Mouse (Mus musculus) CH12.LX (cell line): ENCODE results near the gene Sirt5. TPM values are rescaled to one million over a fixed set of nuclear protein-coding genes. Genes with fewer than 3 reads are reported as not detected.

Source experiments
- DNase-seq: peaks from one replicate; pipeline ENCODE4 v3.0.0-alpha.2; 2013; ENCODE audit errors: extremely low read depth
- H3K27ac ChIP-seq: 2 replicates; pipeline ENCODE4 v1.5.1; 2012; ENCODE audit warnings: low read depth, mild to moderate bottlenecking, control low read depth, moderate library complexity; ENCODE audit not compliant: insufficient read depth
- H3K27me3 ChIP-seq: replicated peaks from 2 replicates; pipeline ENCODE3; 2012; ENCODE audit warnings: inconsistent platforms
- H3K36me3 ChIP-seq, 2 experiments: replicated peaks in 1 of 2; 2 replicates each; pipeline versions ENCODE3 to v1.6.1; 2012; ENCODE audit warnings: inconsistent platforms in 1 of 2, low read length in 1 of 2, mild to moderate bottlenecking in 1 of 2, mixed read lengths in 1 of 2, moderate library complexity in 1 of 2; ENCODE audit not compliant: control insufficient read depth in 1 of 2, insufficient read depth in 1 of 2
- H3K4me1 ChIP-seq, 2 experiments: 2 replicates each; pipeline ENCODE4 v1.6.1; 2012; ENCODE audit warnings: inconsistent platforms in 1 of 2, moderate library complexity in 1 of 2; ENCODE audit not compliant: insufficient read depth in 2 of 2, control insufficient read depth in 1 of 2
- H3K4me2 ChIP-seq: 2 replicates; pipeline ENCODE4 v1.6.1; 2012; ENCODE audit warnings: low read depth, mild to moderate bottlenecking, control low read depth; ENCODE audit not compliant: poor library complexity, insufficient read depth, severe bottlenecking
- H3K4me3 ChIP-seq, 3 experiments: fragments of 150-350 bp in 1 of 3; sonication (generic) in 1 of 3; replicated peaks in 1 of 3; 2 replicates each; pipeline versions ENCODE3 to v1.5.1; 2011 to 2012; ENCODE audit warnings: low read depth in 2 of 3, low read length in 2 of 3, mild to moderate bottlenecking in 2 of 3, moderate library complexity in 2 of 3, control low read depth in 1 of 3, improper control_type of control experiment in 1 of 3, inconsistent platforms in 1 of 3, mixed read lengths in 1 of 3; ENCODE audit not compliant: poor library complexity in 1 of 3
- H3K79me2 ChIP-seq: replicated peaks from 2 replicates; pipeline ENCODE4 v1.6.1; 2012; ENCODE audit warnings: mild to moderate bottlenecking, moderate library complexity; ENCODE audit not compliant: control insufficient read depth, poor library complexity, insufficient read depth, severe bottlenecking; ENCODE audit errors: extremely low read depth
- H3K9ac ChIP-seq: 2 replicates; pipeline ENCODE4 v1.6.1; 2012; ENCODE audit warnings: low read depth, mild to moderate bottlenecking, control low read depth, moderate library complexity; ENCODE audit not compliant: insufficient read depth
- H3K9me3 ChIP-seq: replicated peaks from 2 replicates; pipeline ENCODE3; 2012; ENCODE audit warnings: low read length, inconsistent platforms, mixed read lengths
- BHLHE40 ChIP-seq: IDR thresholded peaks from 2 replicates; pipeline ENCODE4 v1.6.1; 2011; ENCODE audit warnings: mild to moderate bottlenecking, low read depth, low read length, improper control_type of control experiment
- CHD1 ChIP-seq: IDR thresholded peaks from 2 replicates; pipeline ENCODE4 v1.6.1; 2012; ENCODE audit warnings: low read depth, low read length, improper control_type of control experiment, inconsistent platforms
- CHD2 ChIP-seq: IDR thresholded peaks from 2 replicates; pipeline ENCODE4 v1.6.1; 2011; ENCODE audit warnings: low read length, improper control_type of control experiment
- ELF1 ChIP-seq: IDR thresholded peaks from 2 replicates; pipeline ENCODE4 v1.6.1; 2014; ENCODE audit warnings: low read depth, mild to moderate bottlenecking, inconsistent platforms, low read length, improper control_type of control experiment
- IRF4 ChIP-seq: IDR thresholded peaks from 2 replicates; pipeline ENCODE4 v1.6.1; 2014; ENCODE audit warnings: low read depth, mild to moderate bottlenecking, inconsistent platforms, low read length, improper control_type of control experiment
- JUND ChIP-seq: conservative IDR thresholded peaks from 2 replicates; pipeline ENCODE4 v1.6.1; 2011; ENCODE audit warnings: low read depth, low read length, improper control_type of control experiment
- KAT2A ChIP-seq: IDR thresholded peaks from 2 replicates; pipeline ENCODE4 v1.6.1; 2012; ENCODE audit warnings: low read length, improper control_type of control experiment, inconsistent platforms; ENCODE audit not compliant: insufficient replicate concordance
- MAX ChIP-seq: IDR thresholded peaks from 2 replicates; pipeline ENCODE4 v1.6.1; 2011; ENCODE audit warnings: low read length, improper control_type of control experiment
- MAZ ChIP-seq: IDR thresholded peaks from 2 replicates; pipeline ENCODE4 v1.6.1; 2012; ENCODE audit warnings: low read depth, mild to moderate bottlenecking, inconsistent platforms, low read length, improper control_type of control experiment, moderate library complexity
- MEF2A ChIP-seq: IDR thresholded peaks from 2 replicates; pipeline ENCODE4 v1.6.1; 2014; ENCODE audit warnings: low read depth, mild to moderate bottlenecking, inconsistent platforms, low read length, improper control_type of control experiment, borderline replicate concordance
- MXI1 ChIP-seq: IDR thresholded peaks from 2 replicates; pipeline ENCODE4 v1.6.1; 2011; ENCODE audit warnings: mild to moderate bottlenecking, low read depth, low read length, improper control_type of control experiment
- MYC ChIP-seq: IDR thresholded peaks from 2 replicates; pipeline ENCODE4 v1.6.1; 2011; ENCODE audit warnings: low read depth, mild to moderate bottlenecking, improper control_type of control experiment, low read length
- NELFE ChIP-seq: IDR thresholded peaks from 2 replicates; pipeline ENCODE4 v1.6.1; 2011; ENCODE audit warnings: low read depth, low read length, improper control_type of control experiment
- PAX5 ChIP-seq: IDR thresholded peaks from 2 replicates; pipeline ENCODE4 v1.6.1; 2012; ENCODE audit warnings: low read length, inconsistent platforms, mixed read lengths
- POLR2AphosphoS2 ChIP-seq: IDR thresholded peaks from 2 replicates; pipeline ENCODE4 v1.6.1; 2011; ENCODE audit warnings: low read depth, low read length, improper control_type of control experiment
- RAD21 ChIP-seq: IDR thresholded peaks from 2 replicates; pipeline ENCODE4 v1.6.1; 2011; ENCODE audit warnings: low read depth, mild to moderate bottlenecking, low read length, improper control_type of control experiment, moderate library complexity
- RCOR1 ChIP-seq: conservative IDR thresholded peaks from 2 replicates; pipeline ENCODE4 v1.6.1; 2012; ENCODE audit warnings: low read depth, mild to moderate bottlenecking, inconsistent platforms, low read length, improper control_type of control experiment
- SMC3 ChIP-seq: IDR thresholded peaks from 2 replicates; pipeline ENCODE4 v1.6.1; 2011; ENCODE audit warnings: low read depth, low read length, improper control_type of control experiment
- TBP ChIP-seq: conservative IDR thresholded peaks from 2 replicates; pipeline ENCODE4 v1.6.1; 2011; ENCODE audit warnings: low read depth, low read length, improper control_type of control experiment
- TCF12 ChIP-seq: IDR thresholded peaks from 2 replicates; pipeline ENCODE4 v1.6.1; 2014; ENCODE audit warnings: low read depth, mild to moderate bottlenecking, inconsistent platforms, low read length, improper control_type of control experiment
- UBTF ChIP-seq: IDR thresholded peaks from 2 replicates; pipeline ENCODE4 v1.6.1; 2012; ENCODE audit warnings: low read depth, mild to moderate bottlenecking, inconsistent platforms, low read length, improper control_type of control experiment, moderate library complexity
- USF1 ChIP-seq: IDR thresholded peaks from 2 replicates; pipeline ENCODE4 v1.6.1; 2014; ENCODE audit warnings: low read depth, mild to moderate bottlenecking, inconsistent platforms, low read length, improper control_type of control experiment
- ZKSCAN1 ChIP-seq: IDR thresholded peaks from 2 replicates; pipeline ENCODE4 v1.6.1; 2012; ENCODE audit warnings: low read depth, inconsistent platforms, low read length, improper control_type of control experiment, borderline replicate concordance
- ZNF384 ChIP-seq: IDR thresholded peaks from 2 replicates; pipeline ENCODE4 v1.6.1; 2012; ENCODE audit warnings: low read depth, low read length, improper control_type of control experiment, inconsistent platforms
- dilution Hi-C: fragments of 300-500 bp; cut with MboI; formaldehyde crosslinking; loops from 2 replicates; pipeline ENCODE4 v1.14.3; 2020; ENCODE audit warnings: low sequenced_read_pairs; ENCODE audit not compliant: extremely low pct_unique_long_range_greater_than_20kb, extremely low pct_ligation_motif_present
- in situ Hi-C: fragments of 300-500 bp; cut with MboI; formaldehyde crosslinking; loops from 3 replicates; pipeline ENCODE4 v1.14.3; 2019; ENCODE audit warnings: low sequenced_read_pairs, low pct_ligation_motif_present, low pct_unique_long_range_greater_than_20kb, mixed read lengths
- polyA plus RNA-seq: library from polyadenylated mRNA; unstranded; fragments of >175 nt; gene quantifications from 2 replicates; pipeline ENCODE4 v1.2.1, GENCODE M21; 2012; ENCODE audit warnings: low read depth; ENCODE audit not compliant: insufficient read length
- total RNA-seq, 2 experiments: library from RNA; depleted of rRNA; stranded (reverse); fragments of 300-350 nt in 1 of 2; fragments of >200 nt in 1 of 2; gene quantifications; 2 replicates each; pipeline ENCODE4 v1.2.3; 2012 to 2014

Gene Sirt5
- total and polyA plus RNA-seq, 3 experiments = 8.2 to 11.3 (median 9.3) TPM

DNA sequence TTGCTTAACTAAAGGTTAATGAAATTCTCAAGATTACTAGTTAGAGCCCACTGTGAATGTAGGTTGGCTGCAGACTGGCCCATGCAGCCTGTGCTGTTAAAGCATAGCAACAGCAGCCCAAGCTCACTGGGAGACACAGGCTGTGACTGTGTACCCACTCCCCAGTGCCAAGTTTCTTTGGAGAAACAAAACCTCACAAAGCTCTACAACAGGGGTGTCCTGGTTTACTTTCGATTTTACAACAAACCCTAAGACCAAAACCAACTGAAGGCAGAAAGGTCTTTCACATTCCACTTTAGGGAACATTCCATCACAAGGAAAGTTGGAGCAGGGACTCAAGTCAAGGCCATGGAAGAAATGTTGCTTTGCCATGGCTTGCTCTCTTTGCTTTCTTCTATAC is 77.3 kb downstream of the Sirt5 start:
- dilution Hi-C loops = no loop called here
- DNase-seq = no peak
- Histone ChIP-seq H3K4me3 (no peak overlapping the region), H3K79me2 (peaks cover 26% of the 10 kb centered on the region), H3K9me3 (no peaks in the 10 kb centered on the region), H3K4me1 (peaks cover 19 to 82% of the 10 kb centered on the region in 2 experiments), H3K27me3 (no peaks in the 10 kb centered on the region), H3K4me2 (peak overlapping the region; percentile 16; the same call in 1 of the 2 replicates), H3K36me3 (peaks cover 0 to 4% of the 10 kb centered on the region in 2 experiments), H3K9ac (no peak overlapping the region), H3K27ac (no peak overlapping the region)
- TF ChIP-seq ELF1 = no peak
- no peak for TF ChIP-seq KAT2A
- TF ChIP-seq USF1 = no peak
- no peak for TF ChIP-seq ZKSCAN1
- TF ChIP-seq CHD1 = no peak
- TF ChIP-seq PAX5 = no peak
- no peak for TF ChIP-seq MEF2A
- no peak for TF ChIP-seq TBP
- TF ChIP-seq NELFE = no peak
- TF ChIP-seq MAZ = no peak
- TF ChIP-seq IRF4 = no peak
- no peak for TF ChIP-seq CHD2
- TF ChIP-seq JUND = no peak
- in situ Hi-C loops = no loop called here

DNA sequence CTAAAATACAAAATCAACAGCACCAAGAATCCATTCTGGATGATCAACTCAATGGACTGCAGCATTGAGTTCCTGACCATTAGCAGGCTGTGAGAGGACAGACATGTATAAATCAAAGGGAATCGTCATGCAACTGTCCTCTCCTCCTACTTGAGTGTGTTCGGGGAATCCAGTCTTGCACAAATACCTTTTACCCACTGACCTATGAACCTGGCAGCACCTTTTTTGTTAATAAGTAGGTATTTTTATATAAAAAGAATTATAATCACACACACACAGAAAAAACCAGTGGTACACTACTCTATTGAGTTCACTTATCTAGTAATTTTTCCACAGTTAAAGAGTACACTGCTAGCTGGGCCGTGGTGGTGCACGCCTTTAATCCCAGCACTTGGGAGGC is 78.4 kb downstream of the Sirt5 start:
- Histone ChIP-seq H3K27ac (no peak overlapping the region), H3K36me3 (peaks cover 0 to 3% of the 10 kb centered on the region in 2 experiments), H3K79me2 (peaks cover 27% of the 10 kb centered on the region), H3K4me3 (no peak overlapping the region), H3K9me3 (no peaks in the 10 kb centered on the region), H3K27me3 (no peaks in the 10 kb centered on the region), H3K4me2 (peak overlapping the region; percentile 70), H3K4me1 (peaks cover 21 to 91% of the 10 kb centered on the region in 2 experiments), H3K9ac (no peak overlapping the region)
- dilution Hi-C loops (no loop called here), in situ Hi-C loops (no loop called here)
- DNase-seq = no peak
- TF ChIP-seq CHD2 (no peak), RAD21 (no peak), ZKSCAN1 (no peak), UBTF (no peak), TCF12 (no peak), BHLHE40 (no peak), PAX5 (no peak), MAX (no peak), MXI1 (no peak), ZNF384 (no peak), RCOR1 (no peak), POLR2AphosphoS2 (no peak), IRF4 (no peak), SMC3 (no peak), MYC (no peak)
